Mouse (Mus musculus) neural tube, embryonic 15.5 days (tissue): ENCODE measurements around the gene Psmb7. TPM values are rescaled to one million over a fixed set of nuclear protein-coding genes. Genes with fewer than 3 reads are reported as not detected.

Source experiments
- ATAC-seq: fragments of 200-750 bp; cut with Nextera tagmentation; 2 replicates; pipeline ENCODE4 v1.8.0; 2017; ENCODE audit warnings: mild to moderate bottlenecking, moderate TSS enrichment, moderate library complexity; ENCODE audit not compliant: low FRiP score
- H3K27ac ChIP-seq: fragments of 300-500 bp; sonication (generic); replicated peaks from 2 replicates; pipeline ENCODE4 v1.5.1; 2015; ENCODE audit warnings: mild to moderate bottlenecking, inconsistent platforms
- H3K27me3 ChIP-seq: fragments of 300-500 bp; sonication (generic); replicated peaks from 2 replicates; pipeline ENCODE4 v1.6.1; 2015; ENCODE audit warnings: inconsistent platforms
- H3K36me3 ChIP-seq: fragments of 300-500 bp; sonication (generic); 2 replicates; pipeline ENCODE4 v1.6.1; 2015; ENCODE audit warnings: inconsistent platforms
- H3K4me1 ChIP-seq: fragments of 300-500 bp; sonication (generic); 2 replicates; pipeline ENCODE4 v1.6.1; 2015; ENCODE audit warnings: inconsistent platforms
- H3K4me2 ChIP-seq: fragments of 300-500 bp; sonication (generic); 2 replicates; pipeline ENCODE4 v1.6.1; 2015; ENCODE audit warnings: inconsistent platforms, mild to moderate bottlenecking, moderate library complexity
- H3K4me3 ChIP-seq: fragments of 300-500 bp; sonication (generic); replicated peaks from 2 replicates; pipeline ENCODE4 v1.5.1; 2015; ENCODE audit warnings: mild to moderate bottlenecking, inconsistent platforms
- H3K9ac ChIP-seq: fragments of 300-500 bp; sonication (generic); replicated peaks from 2 replicates; pipeline ENCODE4 v1.6.1; 2015; ENCODE audit warnings: mild to moderate bottlenecking, inconsistent platforms
- H3K9me3 ChIP-seq: fragments of 300-500 bp; sonication (generic); replicated peaks from 2 replicates; pipeline ENCODE4 v1.6.1; 2016; ENCODE audit warnings: inconsistent platforms
- WGBS: fragments of 180-500 bp; shearing (Covaris S2); methylation state at CpG from one replicate; pipeline ENCODE4 v1.1.7; 2015; ENCODE audit warnings: mixed read lengths; 5-methylcytosine and 5-hydroxymethylcytosine counted together
- polyA plus RNA-seq: library from polyadenylated mRNA; unstranded; fragments of >200 nt; fragmentation: Nextera tagmentation; extraction: Ambion mirVana; gene quantifications from 2 replicates; pipeline ENCODE4 v1.2.1, GENCODE M21; 2015

Gene Psmb7
- polyA plus RNA-seq, 1 experiment from 2014 or later: 283 TPM

GRCm38 (mm10) chr2:38613576-38613975, 30.3 kb downstream of the Psmb7 start:
- 89% methylated on average over 3 of the region's 3 CpGs for WGBS
- H3K4me3 ChIP-seq: no peak overlapping the region
- H3K4me1 ChIP-seq: peaks cover 43% of the 10 kb centered on the region

GRCm38 (mm10) chr2:38612596-38612995, 31.3 kb downstream of the Psmb7 start:
- no peaks in the 10 kb centered on the region for H3K36me3 ChIP-seq
- WGBS: 94% methylated on average over 6 of the region's 6 CpGs
- ATAC-seq: no peak
- H3K4me1 ChIP-seq: peaks cover 45% of the 10 kb centered on the region
- H3K4me3 ChIP-seq: no peak overlapping the region
- no peak overlapping the region for H3K9ac ChIP-seq
- no peak overlapping the region for H3K4me2 ChIP-seq
- no peaks in the 10 kb centered on the region for H3K27me3 ChIP-seq
- no peaks in the 10 kb centered on the region for H3K9me3 ChIP-seq
- H3K27ac ChIP-seq: no peak overlapping the region

More at GRCm38 (mm10) chr2:38613576-38613975, 30.3 kb downstream of the Psmb7 start:
- Histone ChIP-seq H3K9ac (no peak overlapping the region), H3K36me3 (no peaks in the 10 kb centered on the region), H3K9me3 (no peaks in the 10 kb centered on the region), H3K27me3 (no peaks in the 10 kb centered on the region), H3K4me2 (no peak overlapping the region), H3K27ac (no peak overlapping the region)
- ATAC-seq: no peak

- Histone ChIP-seq H3K4me2 (no peak overlapping the region), H3K36me3 (no peaks in the 10 kb centered on the region)
Measured at GRCm38 (mm10) chr2:38610161-38610560, 33.7 kb downstream of the Psmb7 start.

GRCm38 (mm10) chr2:38609310-38609709, 34.6 kb downstream of the Psmb7 start:
- no peak overlapping the region for H3K27ac ChIP-seq
- no peak overlapping the region for H3K9ac ChIP-seq
- H3K4me3 ChIP-seq: no peak overlapping the region
- H3K36me3 ChIP-seq: no peaks in the 10 kb centered on the region
- H3K4me2 ChIP-seq: no peak overlapping the region
- ATAC-seq: peak; percentile 40; the same call in 1 of the 2 replicates
- peaks cover 23% of the 10 kb centered on the region for H3K4me1 ChIP-seq
- WGBS: 32% methylated on average over 11 of the region's 11 CpGs
- H3K27me3 ChIP-seq: no peaks in the 10 kb centered on the region
- no peaks in the 10 kb centered on the region for H3K9me3 ChIP-seq

More at GRCm38 (mm10) chr2:38610161-38610560, 33.7 kb downstream of the Psmb7 start:
- Histone ChIP-seq H3K27ac (no peak overlapping the region), H3K4me3 (no peak overlapping the region), H3K4me1 (peaks cover 29% of the 10 kb centered on the region), H3K9me3 (no peaks in the 10 kb centered on the region), H3K27me3 (no peaks in the 10 kb centered on the region), H3K9ac (no peak overlapping the region)
- WGBS: 89% methylated on average over 2 of the region's 2 CpGs
- no peak for ATAC-seq

GRCm38 (mm10) chr2:38608831-38609309, 35.0 kb downstream of the Psmb7 start:
- H3K4me1 ChIP-seq: peaks cover 23% of the 10 kb centered on the region
- no peaks in the 10 kb centered on the region for H3K9me3 ChIP-seq
- no peak overlapping the region for H3K4me2 ChIP-seq
- no peaks in the 10 kb centered on the region for H3K27me3 ChIP-seq
- H3K9ac ChIP-seq: no peak overlapping the region
- no peak for ATAC-seq
- H3K36me3 ChIP-seq: no peaks in the 10 kb centered on the region
- WGBS: 51% methylated on average over 5 of the region's 5 CpGs
- H3K27ac ChIP-seq: no peak overlapping the region
- H3K4me3 ChIP-seq: no peak overlapping the region

- Histone ChIP-seq H3K4me1 (peaks cover 25% of the 10 kb centered on the region), H3K27ac (no peak overlapping the region), H3K9ac (no peak overlapping the region), H3K27me3 (no peaks in the 10 kb centered on the region), H3K4me2 (no peak overlapping the region), H3K9me3 (no peaks in the 10 kb centered on the region), H3K4me3 (no peak overlapping the region), H3K36me3 (no peaks in the 10 kb centered on the region)
- 61% methylated on average over 1 of the region's 1 CpGs for whole genome bisulfite sequencing
- ATAC-seq: no peak
Measured at GRCm38 (mm10) chr2:38607716-38608115, 36.2 kb downstream of the Psmb7 start.

- Histone ChIP-seq H3K9me3 (no peaks in the 10 kb centered on the region), H3K36me3 (no peaks in the 10 kb centered on the region), H3K27ac (no peak overlapping the region), H3K4me1 (peaks cover 8% of the 10 kb centered on the region), H3K9ac (no peak overlapping the region), H3K4me2 (no peak overlapping the region), H3K4me3 (no peak overlapping the region), H3K27me3 (no peaks in the 10 kb centered on the region)
- no peak for ATAC-seq
Measured at GRCm38 (mm10) chr2:38600842-38601241, 43.0 kb downstream of the Psmb7 start.

GRCm38 (mm10) chr2:38598395-38598794, 45.5 kb downstream of the Psmb7 start:
- no peak for ATAC-seq
- 79% methylated on average over 2 of the region's 2 CpGs for WGBS
- Histone ChIP-seq H3K36me3 (no peaks in the 10 kb centered on the region), H3K27ac (no peak overlapping the region), H3K27me3 (no peaks in the 10 kb centered on the region), H3K9ac (no peak overlapping the region), H3K9me3 (no peaks in the 10 kb centered on the region), H3K4me3 (no peak overlapping the region), H3K4me1 (peaks cover 25% of the 10 kb centered on the region), H3K4me2 (no peak overlapping the region)

GRCm38 (mm10) chr2:38597896-38598295, 46.0 kb downstream of the Psmb7 start:
- no peak overlapping the region for H3K9ac ChIP-seq
- H3K9me3 ChIP-seq: no peaks in the 10 kb centered on the region
- H3K27ac ChIP-seq: no peak overlapping the region
- no peaks in the 10 kb centered on the region for H3K27me3 ChIP-seq
- no peak for ATAC-seq
- H3K4me3 ChIP-seq: no peak overlapping the region
- WGBS: 100% methylated on average over 1 of the region's 1 CpGs
- peaks cover 22% of the 10 kb centered on the region for H3K4me1 ChIP-seq
- no peaks in the 10 kb centered on the region for H3K36me3 ChIP-seq
- no peak overlapping the region for H3K4me2 ChIP-seq

GRCm38 (mm10) chr2:38594874-38595273, 49.0 kb downstream of the Psmb7 start:
- no peak overlapping the region for H3K9ac ChIP-seq
- peaks cover 26% of the 10 kb centered on the region for H3K4me1 ChIP-seq
- no peak overlapping the region for H3K27ac ChIP-seq
- peak; percentile 60; the same call in 1 of the 2 replicates for ATAC-seq
- H3K36me3 ChIP-seq: peaks cover 11% of the 10 kb centered on the region
- no peaks in the 10 kb centered on the region for H3K27me3 ChIP-seq
- H3K4me3 ChIP-seq: no peak overlapping the region
- no peak overlapping the region for H3K4me2 ChIP-seq
- H3K9me3 ChIP-seq: no peaks in the 10 kb centered on the region
- 13% methylated on average over 7 of the region's 7 CpGs for WGBS

GRCm38 (mm10) chr2:38591751-38592459, 52.0 kb downstream of the Psmb7 start:
- 0 out of 2 replicates have a peak, but pooled peaks have one; percentile 24 for ATAC-seq
- H3K4me1 ChIP-seq: peaks cover 26% of the 10 kb centered on the region
- 0 out of 2 replicates have a peak overlapping the region, but pooled peaks have one; percentile 13 for H3K27ac ChIP-seq
- H3K4me2 ChIP-seq: no peak overlapping the region
- peaks cover 31% of the 10 kb centered on the region for H3K36me3 ChIP-seq
- no peak overlapping the region for H3K4me3 ChIP-seq
- no peaks in the 10 kb centered on the region for H3K9me3 ChIP-seq
- no peak overlapping the region for H3K9ac ChIP-seq
- WGBS: 62% methylated on average over 6 of the region's 6 CpGs
- H3K27me3 ChIP-seq: no peaks in the 10 kb centered on the region

GRCm38 (mm10) chr2:38586733-38587132, 57.2 kb downstream of the Psmb7 start:
- Histone ChIP-seq H3K4me3 (no peak overlapping the region), H3K4me2 (no peak overlapping the region)
- 81% methylated on average over 6 of the region's 6 CpGs for WGBS

More at GRCm38 (mm10) chr2:38586733-38587132, 57.2 kb downstream of the Psmb7 start:
- Histone ChIP-seq H3K9me3 (no peaks in the 10 kb centered on the region), H3K9ac (no peak overlapping the region), H3K27me3 (no peaks in the 10 kb centered on the region), H3K27ac (no peak overlapping the region), H3K36me3 (peaks cover 41% of the 10 kb centered on the region), H3K4me1 (peaks cover 16% of the 10 kb centered on the region)
- no peak for ATAC-seq
